Mouse (Mus musculus) heart, embryonic 15.5 days (tissue): ENCODE results near the gene Arid3b. TPM values are rescaled to one million over a fixed set of nuclear protein-coding genes. Genes with fewer than 3 reads are reported as not detected.
"Not testable (repeated sequence)": the region's sequence is repeated elsewhere in the genome, so short reads cannot be mapped to it uniquely, and the experiment has no call there.

Experiments used
- ATAC-seq: fragments of 200-750 bp; cut with Nextera tagmentation; replicated peaks from 2 replicates; pipeline ENCODE4 v1.8.0; 2017; ENCODE audit warnings: low read depth, moderate TSS enrichment; ENCODE audit not compliant: insufficient number of reproducible peaks, insufficient read depth, low FRiP score
- H3K27ac ChIP-seq: fragments of 300-500 bp; sonication (generic); 2 replicates; pipeline ENCODE4 v1.5.1; 2015; ENCODE audit warnings: mild to moderate bottlenecking, inconsistent platforms
- H3K27me3 ChIP-seq: fragments of 300-500 bp; sonication (generic); 2 replicates; pipeline ENCODE4 v1.6.1; 2015; ENCODE audit warnings: inconsistent platforms
- H3K36me3 ChIP-seq: fragments of 300-500 bp; sonication (generic); 2 replicates; pipeline ENCODE4 v1.6.1; 2015; ENCODE audit warnings: mild to moderate bottlenecking, inconsistent platforms
- H3K4me1 ChIP-seq: fragments of 300-500 bp; sonication (generic); replicated peaks from 2 replicates; pipeline ENCODE4 v1.6.1; 2015; ENCODE audit warnings: inconsistent platforms
- H3K4me2 ChIP-seq: fragments of 300-500 bp; sonication (generic); 2 replicates; pipeline ENCODE4 v1.6.1; 2015; ENCODE audit warnings: inconsistent platforms, mild to moderate bottlenecking, moderate library complexity
- H3K4me3 ChIP-seq: fragments of 300-500 bp; sonication (generic); 2 replicates; pipeline ENCODE4 v1.5.1; 2015; ENCODE audit warnings: mild to moderate bottlenecking, inconsistent platforms
- H3K9ac ChIP-seq: fragments of 300-500 bp; sonication (generic); 2 replicates; pipeline ENCODE4 v1.6.1; 2015; ENCODE audit warnings: mild to moderate bottlenecking, inconsistent platforms
- H3K9me3 ChIP-seq: fragments of 300-500 bp; sonication (generic); replicated peaks from 2 replicates; pipeline ENCODE4 v1.6.1; 2016; ENCODE audit warnings: inconsistent platforms
- WGBS: fragments of 180-500 bp; shearing (Covaris S2); methylation state at CpG from one replicate; pipeline ENCODE4 v1.1.7; 2015; ENCODE audit warnings: mixed read lengths; 5-methylcytosine and 5-hydroxymethylcytosine counted together
- polyA plus RNA-seq: library from polyadenylated mRNA; unstranded; fragments of >200 nt; fragmentation: Nextera tagmentation; extraction: Ambion mirVana; gene quantifications from 2 replicates; pipeline ENCODE4 v1.2.1, GENCODE M21; 2015

The Arid3b gene
- polyA plus RNA-seq, result 5.9 and 8.5 TPM in 2 replicates

GRCm38 (mm10) chr9:57836581-57837170 lies at the start of gene Arid3b:
Gene Arid3b (minus strand): TSS chr9:57836793.
- peak within 1 kb of the TSS; percentile 76 for H3K27ac ChIP-seq
- WGBS, result under 1% methylated on average over 44 of the region's 45 CpGs
- peak; percentile 99 for ATAC-seq
- no peaks in the 10 kb centered on the region for H3K36me3 ChIP-seq
- no peaks in the 10 kb centered on the region for H3K9me3 ChIP-seq
- H3K4me1 ChIP-seq, result peaks cover 42% of the 10 kb centered on the region
- H3K4me3 ChIP-seq, result peak within 1 kb of the TSS; percentile 93
- peak within 1 kb of the TSS; percentile 75 for H3K9ac ChIP-seq
- peak within 1 kb of the TSS; percentile 83 for H3K4me2 ChIP-seq
- peaks cover 6% of the 10 kb centered on the region; the same call in 1 of the 2 replicates for H3K27me3 ChIP-seq

- H3K9me3 ChIP-seq, result no peaks in the 10 kb centered on the region
- no peak overlapping the region for H3K4me2 ChIP-seq
- H3K27me3 ChIP-seq, result no peaks in the 10 kb centered on the region
- no peak overlapping the region for H3K9ac ChIP-seq
- no peak overlapping the region for H3K4me3 ChIP-seq
- H3K36me3 ChIP-seq, result no peaks in the 10 kb centered on the region
- 55% methylated on average over 1 of the region's 1 CpGs for WGBS
- no peak for ATAC-seq
- no peak overlapping the region for H3K27ac ChIP-seq
- H3K4me1 ChIP-seq, result peaks cover 4% of the 10 kb centered on the region; the same call in 1 of the 2 replicates
Observed at GRCm38 (mm10) chr9:57883413-57883812, 46.8 kb upstream of the Arid3b start.

GRCm38 (mm10) chr9:57881781-57882180 lies 45.2 kb upstream of the Arid3b start:
- H3K36me3 ChIP-seq, H3K9ac ChIP-seq, H3K27me3 ChIP-seq, H3K4me2 ChIP-seq, H3K4me1 ChIP-seq, H3K27ac ChIP-seq, ATAC-seq, H3K4me3 ChIP-seq, H3K9me3 ChIP-seq: not testable (repeated sequence)
- WGBS, result 81% methylated on average over 2 of the region's 2 CpGs

GRCm38 (mm10) chr9:57880278-57880677 lies 43.7 kb upstream of the Arid3b start:
- H3K36me3 ChIP-seq, result no peaks in the 10 kb centered on the region
- H3K4me3 ChIP-seq, result no peak overlapping the region
- H3K27ac ChIP-seq, result no peak overlapping the region
- ATAC-seq, result no peak
- H3K27me3 ChIP-seq, result no peaks in the 10 kb centered on the region
- no peaks in the 10 kb centered on the region for H3K4me1 ChIP-seq
- no peak overlapping the region for H3K9ac ChIP-seq
- H3K9me3 ChIP-seq, result no peaks in the 10 kb centered on the region
- WGBS, result 14% methylated on average over 4 of the region's 4 CpGs
- no peak overlapping the region for H3K4me2 ChIP-seq

GRCm38 (mm10) chr9:57879213-57879612 lies 42.6 kb upstream of the Arid3b start:
- Histone ChIP-seq H3K4me3 (no peak overlapping the region), H3K4me1 (no peaks in the 10 kb centered on the region), H3K9me3 (no peaks in the 10 kb centered on the region), H3K36me3 (no peaks in the 10 kb centered on the region), H3K4me2 (no peak overlapping the region), H3K27ac (no peak overlapping the region), H3K27me3 (no peaks in the 10 kb centered on the region), H3K9ac (no peak overlapping the region)
- no peak for ATAC-seq
- WGBS, result 41% methylated on average over 3 of the region's 3 CpGs

GRCm38 (mm10) chr9:57874994-57875393 lies 38.4 kb upstream of the Arid3b start:
- H3K4me3 ChIP-seq, result no peak overlapping the region
- no peaks in the 10 kb centered on the region for H3K27me3 ChIP-seq
- H3K27ac ChIP-seq, result no peak overlapping the region
- H3K9ac ChIP-seq, result no peak overlapping the region
- H3K36me3 ChIP-seq, result no peaks in the 10 kb centered on the region
- no peak overlapping the region for H3K4me2 ChIP-seq
- 54% methylated on average over 3 of the region's 3 CpGs for WGBS
- no peaks in the 10 kb centered on the region for H3K4me1 ChIP-seq
- H3K9me3 ChIP-seq, result no peaks in the 10 kb centered on the region
- no peak for ATAC-seq

- no peaks in the 10 kb centered on the region for H3K9me3 ChIP-seq
- H3K4me2 ChIP-seq, result no peak overlapping the region
- 64% methylated on average over 5 of the region's 5 CpGs for WGBS
- H3K27ac ChIP-seq, result no peak overlapping the region
- no peaks in the 10 kb centered on the region for H3K27me3 ChIP-seq
- H3K4me3 ChIP-seq, result no peak overlapping the region
- no peak overlapping the region for H3K9ac ChIP-seq
- H3K36me3 ChIP-seq, result no peaks in the 10 kb centered on the region
- ATAC-seq, result no peak
- H3K4me1 ChIP-seq, result no peaks in the 10 kb centered on the region
Observed at GRCm38 (mm10) chr9:57874134-57874533, 37.5 kb upstream of the Arid3b start.

GRCm38 (mm10) chr9:57870273-57870816 lies 33.8 kb upstream of the Arid3b start:
- Histone ChIP-seq H3K27me3 (no peaks in the 10 kb centered on the region), H3K4me3 (no peak overlapping the region), H3K27ac (no peak overlapping the region), H3K4me2 (no peak overlapping the region), H3K36me3 (no peaks in the 10 kb centered on the region), H3K4me1 (no peaks in the 10 kb centered on the region), H3K9ac (no peak overlapping the region), H3K9me3 (no peaks in the 10 kb centered on the region)
- WGBS, result 50% methylated on average over 2 of the region's 2 CpGs
- no peak for ATAC-seq

- Histone ChIP-seq H3K4me3 (no peak overlapping the region), H3K4me2 (no peak overlapping the region), H3K27me3 (no peaks in the 10 kb centered on the region), H3K9ac (no peak overlapping the region), H3K36me3 (no peaks in the 10 kb centered on the region), H3K4me1 (no peaks in the 10 kb centered on the region), H3K27ac (no peak overlapping the region), H3K9me3 (no peaks in the 10 kb centered on the region)
- no peak for ATAC-seq
- 73% methylated on average over 6 of the region's 6 CpGs for WGBS
Observed at GRCm38 (mm10) chr9:57868767-57869166, 32.2 kb upstream of the Arid3b start.

- Histone ChIP-seq H3K9me3 (no peaks in the 10 kb centered on the region), H3K27me3 (no peaks in the 10 kb centered on the region), H3K4me3 (no peak overlapping the region), H3K27ac (no peak overlapping the region), H3K9ac (no peak overlapping the region), H3K36me3 (no peaks in the 10 kb centered on the region), H3K4me1 (no peaks in the 10 kb centered on the region), H3K4me2 (no peak overlapping the region)
- no peak for ATAC-seq
- 79% methylated on average over 5 of the region's 5 CpGs for WGBS
Observed at GRCm38 (mm10) chr9:57867880-57868279, 31.3 kb upstream of the Arid3b start.

- Histone ChIP-seq H3K9me3 (no peaks in the 10 kb centered on the region), H3K27ac (no peak overlapping the region), H3K4me1 (no peaks in the 10 kb centered on the region), H3K27me3 (no peaks in the 10 kb centered on the region), H3K4me3 (no peak overlapping the region), H3K4me2 (no peak overlapping the region), H3K9ac (no peak overlapping the region), H3K36me3 (no peaks in the 10 kb centered on the region)
- WGBS, result 85% methylated on average over 4 of the region's 4 CpGs
- no peak for ATAC-seq
Observed at GRCm38 (mm10) chr9:57867236-57867635, 30.6 kb upstream of the Arid3b start.

- Histone ChIP-seq H3K9ac (no peak overlapping the region), H3K4me3 (no peak overlapping the region), H3K27me3 (no peaks in the 10 kb centered on the region), H3K27ac (no peak overlapping the region), H3K4me1 (no peaks in the 10 kb centered on the region), H3K36me3 (no peaks in the 10 kb centered on the region), H3K9me3 (no peaks in the 10 kb centered on the region), H3K4me2 (no peak overlapping the region)
- ATAC-seq, result no peak
- WGBS, result 70% methylated on average over 7 of the region's 7 CpGs
Observed at GRCm38 (mm10) chr9:57866530-57866929, 29.9 kb upstream of the Arid3b start.
